Mouse (Mus musculus) heart, postnatal 0 days (tissue): ENCODE data around the gene Erbin.

Experiments used
- CTCF ChIP-seq: IDR thresholded peaks from 2 replicates; pipeline ENCODE4 v1.5.1; 2016; ENCODE audit warnings: antibody characterized with exemption, control low read depth, low read depth
- EP300 ChIP-seq: IDR thresholded peaks from 2 replicates; pipeline ENCODE4 v1.6.1; 2016; ENCODE audit warnings: antibody characterized with exemption, low read depth

GRCm38 (mm10) chr13:103859041-103859440 is 61.3 kb downstream of the Erbin start:
- TF ChIP-seq EP300 (no peak), CTCF (no peak)
